Mouse (Mus musculus): Measurements from ENCODE around the gene B4galnt1.

Gene B4galnt1

GRCm38 (mm10) chr10:127173148-127174065, 8.4 kb downstream of the B4galnt1 start:
- CTCF ChIA-PET = interaction anchor here in 1 of 4 experiments (1.4 to 4.3 kb wide), 3 partner anchors 8 to 56 kb away, joined by 4 to 40 read pairs (median 7); partner anchors contain the start of gene B4galnt1
- POLR2A ChIA-PET = interaction anchor here in 2 of 4 experiments (0.6 to 1.2 kb wide), 6 partner anchors 9 to 243 kb away, joined by 3 to 5 read pairs (median 3); partner anchors contain the start of gene B4galnt1 (in 1 of the 2)

- POLR2A ChIA-PET = interaction anchor here in 2 of 4 experiments (0.6 to 1.2 kb wide), 6 partner anchors 9 to 244 kb away, joined by 3 to 5 read pairs (median 3); partner anchors contain the start of gene B4galnt1 (in 1 of the 2)
- CTCF ChIA-PET = interaction anchor here in 1 of 4 experiments (1.4 to 1.6 kb wide), 2 partner anchors 9 to 55 kb away, joined by 4 to 7 read pairs; partner anchors contain the start of gene B4galnt1
These were observed 9.1 kb downstream of the B4galnt1 start for GRCm38 (mm10) chr10:127174170-127174569.

GRCm38 (mm10) chr10:127176228-127176627, 11.2 kb downstream of the B4galnt1 start:
- ChIA-PET POLR2A (interaction anchor here in 3 of 4 experiments (0.6 to 2.1 kb wide), 10 partner anchors 9 to 163 kb away, joined by 3 to 6 read pairs (median 4); partner anchors contain the start of genes Arhgap9 (in 1 of the 3), Arhgef25 (in 1 of the 3) and Mars (in 1 of the 3)), CTCF (interaction anchor here in 3 of 4 experiments (0.6 to 2.7 kb wide), 21 partner anchors 9 to 190 kb away, joined by 3 to 12 read pairs (median 5); partner anchors contain the start of gene B4galnt1 (in 1 of the 3))

- ChIA-PET CTCF (interaction anchor here in 3 of 4 experiments (0.6 to 2.7 kb wide), 21 partner anchors 9 to 191 kb away, joined by 3 to 12 read pairs (median 5); partner anchors contain the start of gene Arhgap9 (in 1 of the 3)), POLR2A (interaction anchor here in 3 of 4 experiments (0.6 to 2.1 kb wide), 10 partner anchors 8 to 162 kb away, joined by 3 to 6 read pairs (median 4); partner anchors contain the start of genes Arhgap9 (in 1 of the 3), Arhgef25 (in 1 of the 3) and Mars (in 1 of the 3))
These were observed 11.7 kb downstream of the B4galnt1 start for GRCm38 (mm10) chr10:127176756-127177155.

- POLR2A ChIA-PET = interaction anchor here in 2 of 4 experiments (1.0 to 2.2 kb wide), 8 partner anchors 8 to 162 kb away, joined by 3 to 7 read pairs (median 4); partner anchors contain the start of genes Mars (in 1 of the 2) and Pip4k2c (in 1 of the 2)
- CTCF ChIA-PET = interaction anchor here (0.6 to 2.7 kb wide), 23 partner anchors 8 to 182 kb away, joined by 3 to 12 read pairs (median 4); partner anchors contain the start of genes Arhgap9 (in 1 of the 4) and B4galnt1 (in 1 of the 4)
These were observed 12.2 kb downstream of the B4galnt1 start for GRCm38 (mm10) chr10:127177235-127177634.

DNA sequence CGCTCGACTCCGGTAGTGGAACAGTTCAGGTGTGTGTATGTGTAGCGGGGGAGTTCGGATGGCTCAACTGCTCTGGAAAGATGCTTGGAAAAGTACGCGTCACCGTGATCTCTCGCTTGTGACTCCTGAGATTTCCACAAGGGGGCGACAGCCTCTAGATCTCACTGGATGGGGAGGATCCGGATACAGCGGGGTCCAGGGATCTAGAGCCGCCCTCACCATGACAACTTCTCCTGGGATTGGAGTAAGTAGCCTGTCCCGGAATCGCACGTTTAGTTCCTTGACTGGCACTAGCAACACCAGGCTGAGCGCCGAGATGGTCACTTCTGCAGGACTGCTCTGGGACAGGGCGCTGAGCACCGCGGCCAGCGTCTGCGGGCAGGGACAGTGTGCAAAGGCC, 12.7 kb downstream of the B4galnt1 start:
- POLR2A ChIA-PET = interaction anchor here in 2 of 4 experiments (1.0 to 2.2 kb wide), 12 partner anchors 8 to 161 kb away, joined by 3 to 7 read pairs (median 4); partner anchors contain the start of genes Mars (in 1 of the 2) and Pip4k2c (in 1 of the 2)
- CTCF ChIA-PET = interaction anchor here (0.6 to 2.7 kb wide), 22 partner anchors 9 to 181 kb away, joined by 3 to 12 read pairs (median 4); partner anchors contain the start of genes Arhgap9 (in 1 of the 4), B4galnt1 (in 1 of the 4) and Gli1 (in 1 of the 4)

GRCm38 (mm10) chr10:127178286-127179027, 13.4 kb downstream of the B4galnt1 start:
- CTCF ChIA-PET = interaction anchor here (0.6 to 2.7 kb wide), 16 partner anchors 8 to 173 kb away, joined by 3 to 19 read pairs (median 4); partner anchors contain the start of genes Gli1 (in 1 of the 4) and Mars (in 1 of the 4)
- POLR2A ChIA-PET = interaction anchor here (0.5 to 2.2 kb wide), 24 partner anchors 8 to 161 kb away, joined by 3 to 7 read pairs (median 4); partner anchors contain the start of genes B4galnt1 (in 2 of the 4), Mars (in 1 of the 4) and Pip4k2c (in 1 of the 4)

DNA sequence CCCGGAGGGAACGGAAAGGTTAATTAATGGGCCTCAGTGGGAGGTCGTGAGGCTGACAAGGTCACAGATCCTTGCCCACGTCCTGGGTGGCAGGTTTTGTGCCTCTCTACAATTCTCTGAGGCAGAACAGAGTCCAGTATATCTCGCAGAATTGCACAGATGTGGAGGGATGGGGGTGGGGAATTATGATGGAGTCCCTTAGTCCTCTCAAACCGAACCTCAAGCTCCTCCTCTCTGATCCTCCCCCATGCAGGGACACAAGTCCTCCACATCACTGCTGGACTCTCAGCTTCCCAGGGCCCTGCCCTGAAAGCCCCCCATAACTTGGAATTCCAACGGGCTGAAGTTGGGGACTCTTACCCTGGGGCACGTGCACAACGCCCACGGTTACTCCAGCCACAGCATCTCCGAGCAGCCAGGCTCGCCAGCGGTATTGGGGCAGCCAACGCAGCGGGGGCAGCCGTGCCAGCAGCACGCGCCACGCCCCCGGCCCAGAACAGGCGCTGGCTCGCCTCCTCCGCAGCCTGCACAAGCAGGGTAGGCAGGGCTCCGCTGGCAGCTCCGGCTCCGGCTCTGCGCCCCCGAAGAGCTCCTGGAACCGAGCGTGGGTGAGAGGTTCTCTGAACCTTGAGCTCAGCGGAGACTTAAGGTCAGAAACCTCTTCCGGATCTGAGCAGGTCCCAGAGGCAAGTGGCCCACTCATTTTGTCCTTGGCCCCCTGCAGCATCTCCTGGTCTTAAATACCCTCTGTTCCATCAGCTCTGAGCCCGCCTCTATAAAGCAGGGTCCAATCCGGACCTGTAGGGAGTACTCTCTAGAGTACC, 15.1 kb downstream of the B4galnt1 start, which contains the start of gene Slc26a10:
Gene Slc26a10 (minus strand): TSS at position 775 of the 824 bp plus-strand sequence.
- POLR2A ChIA-PET = interaction anchor here in 3 of 4 experiments (0.5 to 2.0 kb wide), 20 partner anchors 8 to 245 kb away, joined by 3 to 6 read pairs (median 3); partner anchors contain the start of genes Pip4k2c (in 2 of the 3), Arhgef25 (in 1 of the 3) and B4galnt1 (in 1 of the 3)
- CTCF ChIA-PET = interaction anchor here (0.5 to 2.4 kb wide), 12 partner anchors 9 to 306 kb away, joined by 3 to 19 read pairs (median 4); partner anchors contain the start of genes B4galnt1 (in 1 of the 4) and Pip4k2c (in 1 of the 4)

GRCm38 (mm10) chr10:127180695-127181047, 15.6 kb downstream of the B4galnt1 start:
- CTCF ChIA-PET = interaction anchor here (0.7 to 2.4 kb wide), 8 partner anchors 10 to 158 kb away, joined by 3 to 19 read pairs (median 4); partner anchors contain the start of genes B4galnt1 (in 1 of the 4) and Pip4k2c (in 1 of the 4)
- POLR2A ChIA-PET = interaction anchor here (0.5 to 2.0 kb wide), 18 partner anchors 7 to 246 kb away, joined by 3 to 6 read pairs (median 4); partner anchors contain the start of genes Pip4k2c (in 2 of the 4) and Arhgef25 (in 1 of the 4)

GRCm38 (mm10) chr10:127181566-127181965, 16.5 kb downstream of the B4galnt1 start:
- CTCF ChIA-PET = interaction anchor here in 1 of 4 experiments (0.9 kb wide), 1 partner anchor 11 kb away, joined by 3 read pairs; no protein-coding TSS in a partner anchor
- POLR2A ChIA-PET = no interaction called here

- ChIA-PET POLR2A (interaction anchor here in 1 of 4 experiments (1.2 to 3.0 kb wide), 2 partner anchors 32 to 119 kb away, joined by 3 to 8 read pairs; partner anchors contain the start of gene Cdk4), CTCF (interaction anchor here in 1 of 4 experiments (0.9 kb wide), 1 partner anchor 12 kb away, joined by 3 read pairs; no protein-coding TSS in a partner anchor)
These were observed 17.6 kb downstream of the B4galnt1 start for GRCm38 (mm10) chr10:127182624-127183023.

- POLR2A ChIA-PET = interaction anchor here (0.6 to 4.1 kb wide), 36 partner anchors 9 to 148 kb away, joined by 3 to 14 read pairs (median 4); partner anchors contain the start of genes Pip4k2c (in 3 of the 4) and Mars (in 2 of the 4)
- CTCF ChIA-PET = interaction anchor here in 3 of 4 experiments (0.6 to 2.5 kb wide), 12 partner anchors 13 to 1452 kb away, joined by 3 to 23 read pairs (median 4); partner anchors contain the start of genes B4galnt1 (in 1 of the 3) and Pip4k2c (in 1 of the 3)
These were observed 18.7 kb downstream of the B4galnt1 start for GRCm38 (mm10) chr10:127183759-127184158.

DNA sequence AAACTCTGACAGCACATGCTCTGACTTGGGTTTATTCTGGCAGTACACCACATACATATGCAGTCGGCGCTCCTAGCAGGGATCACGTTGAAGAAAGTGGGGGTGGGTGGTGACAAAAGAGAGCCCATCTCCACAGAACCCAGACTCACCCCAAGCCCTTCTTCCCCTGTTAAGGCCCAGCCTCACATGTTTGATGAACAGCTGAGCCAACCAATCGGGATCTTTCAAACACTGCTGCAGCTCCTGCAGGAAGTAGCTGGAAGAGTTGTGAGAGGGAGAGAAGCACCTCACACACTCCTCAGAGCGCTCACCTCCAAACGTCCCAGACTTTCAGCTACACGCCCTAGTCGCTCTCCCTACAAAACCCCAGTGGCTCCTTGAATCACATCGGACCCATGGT, 20.1 kb downstream of the B4galnt1 start:
- ChIA-PET CTCF (interaction anchor here (0.6 to 2.5 kb wide), 21 partner anchors 8 to 353 kb away, joined by 3 to 23 read pairs (median 3); partner anchors contain the start of genes B4galnt1 (in 1 of the 4), Gli1 (in 1 of the 4) and Pip4k2c (in 1 of the 4)), POLR2A (interaction anchor here (0.5 to 4.1 kb wide), 35 partner anchors 9 to 164 kb away, joined by 3 to 14 read pairs (median 5); partner anchors contain the start of genes Pip4k2c (in 4 of the 4) and B4galnt1 (in 1 of the 4))

DNA sequence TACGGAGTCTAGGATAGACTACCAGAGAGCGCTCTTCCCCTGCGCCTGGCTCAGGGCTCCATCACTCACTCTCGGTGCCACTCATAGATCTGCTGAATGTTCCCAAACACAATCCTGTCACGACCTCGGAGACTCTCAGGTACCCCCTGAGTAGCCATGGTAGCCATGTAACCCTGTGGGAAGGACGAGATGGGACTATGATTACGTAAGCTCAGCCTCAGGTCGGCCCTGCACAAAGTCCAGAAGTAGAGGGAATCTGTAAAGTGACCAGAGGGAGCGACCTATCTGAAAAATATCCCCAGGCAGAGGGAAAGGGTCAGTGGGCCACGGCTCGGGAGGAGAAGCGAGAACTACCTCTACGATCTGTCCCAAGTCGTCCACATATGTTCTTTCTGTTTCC, 20.5 kb downstream of the B4galnt1 start:
- POLR2A ChIA-PET = interaction anchor here in 3 of 4 experiments (0.5 to 4.1 kb wide), 25 partner anchors 9 to 164 kb away, joined by 3 to 14 read pairs (median 5); partner anchors contain the start of gene Pip4k2c (in 3 of the 3)
- CTCF ChIA-PET = interaction anchor here (0.6 to 2.5 kb wide), 17 partner anchors 9 to 352 kb away, joined by 3 to 23 read pairs (median 3); partner anchors contain the start of genes B4galnt1 (in 1 of the 4), Gli1 (in 1 of the 4) and Pip4k2c (in 1 of the 4)

DNA sequence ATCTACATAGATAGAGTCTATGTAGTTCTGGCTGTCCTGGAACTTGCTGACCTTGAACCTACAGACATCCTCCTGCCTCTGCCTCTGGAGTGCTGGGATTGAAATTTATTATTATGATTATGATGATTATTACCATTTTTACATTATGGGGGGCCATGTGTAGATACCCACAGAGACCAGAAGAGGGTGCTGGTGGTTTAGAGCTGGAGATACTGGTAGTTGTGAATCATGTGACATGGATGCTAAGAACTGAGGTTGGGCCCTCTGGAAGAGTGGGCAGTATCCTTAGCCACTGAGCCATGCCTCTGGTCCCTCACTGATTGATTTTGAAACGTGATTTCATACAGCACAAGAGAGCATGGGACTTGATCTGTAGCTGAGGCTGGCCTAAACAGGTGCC, 21.4 kb downstream of the B4galnt1 start:
- POLR2A ChIA-PET = interaction anchor here in 3 of 4 experiments (0.6 to 4.1 kb wide), 9 partner anchors 8 to 1081 kb away, joined by 3 to 14 read pairs (median 6); partner anchors contain the start of genes Pip4k2c (in 2 of the 3) and Mars (in 1 of the 3)
- CTCF ChIA-PET = interaction anchor here (0.7 to 2.0 kb wide), 7 partner anchors 8 to 163 kb away, joined by 3 to 6 read pairs (median 3); partner anchors contain the start of genes B4galnt1 (in 1 of the 4) and Pip4k2c (in 1 of the 4)

Data from embryonic stem cell, embryonic (primary cell).